Mouse (Mus musculus) c-Kit-positive CD71-negative TER-119-negative erythroid progenitor cells, embryonic 14.5 days (primary cell): Measurements from ENCODE around the gene Ttll8.

ENCODE experiments used
- DNase-seq: peaks from one replicate; pipeline ENCODE4 v3.0.0-alpha.2; 2013; ENCODE audit warnings: low read depth

Gene Ttll8

DNA sequence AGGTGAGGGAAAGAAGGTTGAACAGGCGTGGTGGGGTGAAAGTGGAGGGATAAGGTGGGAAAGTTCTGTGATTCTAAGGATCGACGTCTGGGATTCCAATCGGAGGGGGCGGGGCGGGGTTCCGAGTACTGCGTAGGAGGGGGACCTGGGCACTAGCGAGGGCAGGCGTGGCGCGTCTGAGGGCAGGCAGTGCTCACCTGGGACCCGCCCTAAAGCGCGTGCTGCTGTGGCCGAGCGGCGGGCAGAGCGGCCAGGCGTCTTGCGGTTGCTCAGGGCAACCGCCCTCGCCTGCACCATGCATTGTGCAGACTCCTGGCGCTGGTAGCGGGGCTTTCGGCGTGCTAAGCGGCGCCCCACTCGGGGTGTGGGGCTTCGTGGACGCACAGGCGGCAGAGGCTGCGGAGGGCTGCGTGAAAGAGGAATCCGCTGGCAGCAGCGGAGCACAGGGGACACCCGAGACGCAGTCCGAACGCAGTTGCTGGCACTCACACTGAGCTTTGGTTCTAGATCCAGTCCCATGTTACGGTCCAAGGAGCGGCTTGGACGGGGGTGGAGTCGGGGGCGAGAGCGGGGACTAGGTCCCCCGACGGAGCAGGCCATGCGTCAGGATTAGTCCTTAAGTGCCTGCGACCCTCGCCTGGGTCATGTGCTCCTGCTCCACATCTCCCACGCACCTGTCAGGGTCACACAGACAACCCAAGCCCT is at the start of gene Ttll8:
Ttll8 (minus strand) TSS at position 51 of the 705 bp plus-strand sequence.
- no peak for DNase-seq

DNA sequence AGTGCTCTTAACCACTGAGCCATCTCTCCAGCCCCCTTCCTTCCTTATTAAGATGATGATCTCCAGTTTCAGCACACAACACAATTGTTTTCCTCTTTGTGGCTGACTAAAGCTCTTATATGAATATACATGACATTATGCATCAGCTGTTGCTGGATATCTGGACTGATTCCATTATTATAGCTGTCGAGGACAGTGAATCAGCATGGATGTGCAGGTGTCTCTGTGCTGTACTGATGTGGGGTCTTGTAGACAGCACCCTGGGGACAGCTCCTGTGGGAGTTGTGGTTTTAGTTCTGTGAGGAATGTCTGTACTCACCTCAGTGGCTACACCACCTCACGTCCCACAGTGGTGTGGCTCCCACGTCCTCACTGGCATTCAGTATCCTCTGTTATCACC is 47.0 kb upstream of the Ttll8 start:
- DNase-seq, result no peak

DNA sequence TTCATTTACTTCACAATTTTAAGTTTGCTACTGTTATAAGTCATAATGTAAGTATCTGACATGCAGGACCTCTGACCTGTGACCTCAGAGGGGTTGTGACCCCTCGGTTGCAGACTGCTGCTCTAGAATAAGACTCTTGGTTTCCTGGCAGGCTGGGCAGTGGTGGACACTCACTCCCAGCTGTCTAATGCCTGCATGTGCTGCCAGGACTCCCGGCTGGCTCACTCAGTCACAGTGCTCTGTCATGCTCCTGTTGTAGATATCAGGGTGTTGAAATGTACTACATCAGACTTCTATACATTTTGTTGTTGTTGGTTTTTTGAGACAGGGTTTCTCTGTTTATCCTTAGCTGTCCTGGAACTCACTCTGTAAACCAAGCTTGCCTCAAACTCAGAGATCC is 46.1 kb upstream of the Ttll8 start:
- no peak for DNase-seq

DNA sequence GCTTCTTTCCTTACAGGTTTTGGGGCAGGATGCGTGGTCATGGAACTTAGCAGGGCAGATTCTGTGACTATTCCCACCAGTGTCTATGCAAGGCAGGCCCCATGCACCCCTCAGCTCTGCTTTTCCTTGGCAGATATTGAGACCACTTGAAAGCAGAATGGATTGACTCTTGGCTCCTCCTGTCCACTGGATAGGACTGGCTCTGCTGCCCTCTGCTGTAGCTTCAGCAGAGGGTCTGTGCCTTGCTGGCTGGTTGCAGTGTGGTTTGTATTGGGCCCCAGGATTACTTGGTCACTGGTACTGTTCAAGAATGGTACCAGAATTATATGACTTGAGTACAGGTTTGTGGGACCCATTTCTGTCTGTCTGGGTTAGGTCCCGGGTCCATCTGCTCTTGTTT is 44.9 kb upstream of the Ttll8 start:
- DNase-seq, result no peak

DNA sequence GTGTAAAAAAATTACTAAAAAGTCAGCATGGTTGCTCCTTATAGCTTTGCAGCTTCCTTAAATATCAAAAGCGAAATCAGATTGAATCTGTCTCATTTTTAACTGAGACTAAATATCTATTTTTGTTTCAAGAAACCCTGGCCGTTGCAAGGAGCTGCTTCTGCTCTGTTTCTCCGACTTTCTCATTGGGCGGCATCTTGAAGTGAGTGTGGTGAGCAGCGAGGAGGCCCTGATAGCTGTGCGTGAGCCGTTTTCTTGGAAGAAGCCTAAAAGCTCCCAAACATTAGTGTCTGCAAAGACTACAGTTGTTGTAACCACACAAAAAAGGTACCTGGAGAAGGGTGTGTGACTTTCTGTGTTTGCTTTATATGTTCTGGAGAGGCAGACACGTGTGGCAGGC is 44.4 kb upstream of the Ttll8 start:
- no peak for DNase-seq

DNA sequence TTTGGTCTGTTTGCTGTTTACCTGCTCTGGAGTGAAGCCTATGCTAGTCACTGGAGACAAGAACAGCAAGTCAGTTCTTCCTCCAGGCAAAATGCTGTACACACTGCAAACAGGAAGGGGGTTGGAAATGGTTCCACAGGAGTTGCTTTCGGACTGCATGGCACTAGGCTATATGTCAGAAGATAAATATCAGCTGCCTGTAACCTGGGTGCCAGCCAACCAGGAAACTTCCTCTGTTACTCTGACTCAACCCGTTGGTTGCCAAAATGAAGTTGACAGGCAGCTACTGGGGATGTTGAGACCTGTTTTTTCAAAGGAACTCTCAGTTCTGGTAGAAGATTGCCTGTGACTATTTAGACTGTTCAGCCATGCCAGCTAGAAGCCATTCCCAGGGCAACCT is 35.0 kb upstream of the Ttll8 start:
- DNase-seq, result no peak

DNA sequence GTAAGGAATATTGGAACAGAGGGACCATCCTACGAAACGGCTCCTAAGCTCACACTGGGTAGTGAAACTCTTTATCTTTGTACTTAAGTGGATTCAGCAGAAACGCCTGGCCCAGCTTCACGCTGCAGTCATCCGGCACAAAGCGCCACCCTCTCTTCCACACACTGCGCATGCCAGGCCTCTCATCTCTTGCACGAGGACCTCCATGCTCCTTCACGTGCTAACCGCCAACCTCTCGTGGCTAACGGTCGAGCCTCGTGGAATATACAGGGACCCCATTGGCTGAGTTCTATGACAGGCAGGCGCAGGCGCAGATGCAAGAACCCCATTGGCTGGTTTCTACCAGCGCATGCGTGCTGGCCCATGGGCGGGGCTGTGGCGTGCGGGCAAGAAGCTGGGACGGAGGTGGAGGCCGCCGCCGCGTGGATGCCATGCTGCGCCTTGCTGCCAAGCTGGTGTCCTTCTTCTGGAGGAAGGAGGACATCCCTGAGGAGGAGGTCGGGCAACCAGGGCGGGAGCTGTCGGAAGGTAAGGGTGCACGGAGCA is 28.4 kb upstream of the Ttll8 start, which contains the start of gene Mov10l1:
Mov10l1 (plus strand) TSS at position 376 of the 546 bp plus-strand sequence.
- no peak for DNase-seq

DNA sequence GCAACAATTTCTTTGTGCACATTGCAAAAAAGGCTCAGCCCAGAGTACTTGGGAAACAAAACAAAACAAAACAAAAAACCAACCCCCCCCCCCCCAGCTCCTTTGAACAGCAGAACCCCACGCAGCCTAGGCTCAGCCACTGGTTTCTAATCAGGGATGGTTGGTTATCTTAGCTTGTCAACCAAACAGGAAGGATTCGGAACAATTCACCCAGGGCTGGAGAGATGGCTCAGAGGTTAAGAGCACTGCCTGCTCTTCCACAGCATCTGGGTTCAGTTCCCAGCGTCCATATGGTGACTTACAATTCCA is 24.9 kb upstream of the Ttll8 start:
- no peak for DNase-seq

DNA sequence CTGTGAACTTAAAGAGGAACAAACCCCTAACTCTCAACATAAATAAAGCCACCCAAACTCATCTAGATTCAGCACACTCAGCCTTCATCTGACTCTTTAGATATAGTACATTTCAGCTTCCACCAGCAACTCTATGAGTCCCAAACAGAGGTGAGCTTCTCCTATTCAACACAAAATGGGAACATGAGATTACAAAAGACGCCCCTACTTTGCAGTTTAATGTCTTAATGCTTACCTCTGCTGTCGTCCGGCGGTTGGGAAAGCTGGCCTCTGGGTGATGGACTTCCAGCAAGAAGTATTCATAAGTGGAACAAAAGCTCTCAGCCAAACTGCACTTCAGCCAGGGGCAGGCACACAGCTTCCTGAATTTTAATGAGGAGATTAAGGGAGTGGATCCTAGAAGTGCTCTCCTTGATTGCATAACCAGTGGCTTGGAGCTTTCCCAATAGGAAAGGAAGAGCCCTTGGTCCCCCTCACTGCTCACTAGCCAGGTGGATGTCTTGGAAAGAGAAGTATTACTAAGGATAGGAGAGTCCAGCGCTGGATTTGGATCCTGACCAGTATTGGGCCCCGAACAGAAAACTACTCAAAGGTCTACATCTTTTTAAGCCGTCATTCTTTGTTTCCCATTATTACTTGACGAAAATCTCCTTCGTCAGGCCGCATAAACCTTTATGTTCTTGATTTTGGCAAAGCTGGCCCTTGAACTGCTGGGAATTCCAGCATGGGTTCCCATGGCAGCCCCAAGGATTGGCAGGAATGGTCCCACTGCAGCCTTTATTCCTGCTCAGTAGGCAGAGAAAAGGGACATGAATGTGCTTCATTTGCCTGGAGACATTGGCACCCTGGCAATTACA is 24.3 kb upstream of the Ttll8 start, which contains the start of gene Mlc1:
Mlc1 (minus strand) TSS at position 727 of the 857 bp plus-strand sequence.
- no peak for DNase-seq

DNA sequence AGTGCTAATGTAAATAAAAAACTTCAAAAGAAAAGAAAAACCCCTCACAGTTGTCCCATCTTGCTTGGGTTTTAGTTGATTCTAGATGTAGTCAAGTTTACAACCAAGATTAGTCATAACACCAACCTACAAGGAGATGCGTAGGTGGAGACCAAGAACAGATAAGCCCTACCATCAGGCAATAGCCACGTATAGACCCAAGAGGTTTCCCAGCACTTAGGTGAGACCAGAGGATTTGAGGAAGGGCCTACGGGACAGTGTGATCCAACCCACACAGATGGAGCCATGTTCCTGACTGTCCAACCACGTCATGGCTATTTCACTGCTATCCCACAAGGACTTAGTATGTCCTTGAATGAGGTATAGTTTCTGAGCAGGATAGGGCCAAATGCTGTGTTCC is 18.1 kb upstream of the Ttll8 start:
- no peak for DNase-seq

DNA sequence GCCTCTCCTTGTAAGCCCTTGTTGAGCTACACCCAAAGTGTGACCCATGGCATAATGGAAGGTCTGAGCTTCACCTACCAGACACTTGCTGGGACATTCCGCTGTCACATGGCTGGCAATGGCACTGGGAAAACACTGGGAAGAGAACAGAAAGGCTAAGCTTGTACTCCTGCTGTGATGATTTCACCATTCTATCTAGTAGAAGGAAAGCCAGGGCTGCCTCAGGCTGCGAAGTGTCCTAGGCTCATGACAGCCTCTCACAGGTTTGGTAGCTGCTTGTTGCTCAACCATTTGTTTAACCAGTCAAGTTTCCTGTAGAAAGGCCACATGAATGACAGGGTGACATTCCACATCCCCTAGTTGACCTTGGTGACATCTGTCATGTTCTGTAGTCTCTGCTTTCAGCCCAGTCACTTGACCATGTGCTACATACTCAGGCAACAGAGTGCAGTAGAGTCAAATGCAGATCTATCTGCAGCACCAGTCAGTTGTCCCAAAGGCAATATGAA is 9.9 kb upstream of the Ttll8 start:
- DNase-seq, result no peak

DNA sequence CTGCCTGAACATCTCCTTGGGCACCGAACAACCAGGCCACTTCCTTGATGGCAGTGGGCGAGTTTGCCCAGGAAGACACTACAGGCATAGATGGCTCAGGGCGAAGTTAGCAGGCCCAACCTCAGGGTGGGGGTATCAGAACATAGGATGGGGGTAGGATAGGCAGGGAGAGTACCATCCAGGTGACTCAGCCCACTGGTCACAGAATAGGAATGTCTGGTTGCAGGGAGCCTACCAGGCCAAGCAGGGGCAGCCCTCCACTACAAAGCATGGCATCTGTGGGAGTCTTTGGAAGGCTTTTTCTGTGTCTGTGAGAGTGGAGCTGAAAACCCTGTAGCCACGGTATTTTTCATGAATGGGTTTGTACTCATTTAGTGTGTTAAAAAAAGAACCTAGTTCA is 3.3 kb upstream of the Ttll8 start:
- no peak for DNase-seq

DNA sequence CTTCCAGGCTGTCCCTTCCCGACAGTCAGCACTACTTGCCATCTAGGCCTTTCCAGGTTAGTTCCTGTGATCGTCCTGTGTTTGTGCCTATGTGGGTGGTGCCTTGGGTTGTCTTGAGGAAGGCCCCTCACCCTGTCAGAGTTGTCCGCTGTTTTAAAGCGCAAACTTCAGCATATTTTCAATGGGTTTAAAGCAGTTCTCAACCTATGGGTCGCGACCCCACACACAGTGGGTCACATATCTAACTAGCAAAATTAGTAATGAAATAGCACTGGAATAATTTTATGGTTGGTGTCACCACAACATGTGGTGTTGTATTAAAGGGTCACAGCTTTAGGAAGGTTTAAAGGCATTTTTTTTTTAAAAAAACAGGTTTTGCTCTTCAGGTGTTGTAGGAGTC is 1.1 kb upstream of the Ttll8 start:
- no peak for DNase-seq

DNA sequence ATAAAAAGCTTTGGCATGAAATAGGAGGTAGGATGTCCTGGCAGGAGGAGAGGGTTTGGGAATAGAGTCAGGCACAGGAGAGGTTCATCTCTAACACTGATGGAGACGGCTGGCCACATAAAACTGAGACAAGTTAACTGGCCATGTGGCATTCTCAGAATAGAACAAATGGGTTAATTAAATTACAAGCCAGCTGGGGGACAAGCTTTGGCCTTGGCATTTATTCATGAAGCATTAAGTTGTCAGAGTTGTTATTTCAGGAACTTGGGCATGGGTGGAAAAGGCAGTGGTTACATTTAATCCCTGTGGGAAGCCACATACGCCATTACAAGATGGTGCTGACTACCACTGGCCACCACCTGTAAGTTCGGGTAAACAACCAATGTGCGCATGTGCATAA is 3.0 kb downstream of the Ttll8 start:
- no peak for DNase-seq

DNA sequence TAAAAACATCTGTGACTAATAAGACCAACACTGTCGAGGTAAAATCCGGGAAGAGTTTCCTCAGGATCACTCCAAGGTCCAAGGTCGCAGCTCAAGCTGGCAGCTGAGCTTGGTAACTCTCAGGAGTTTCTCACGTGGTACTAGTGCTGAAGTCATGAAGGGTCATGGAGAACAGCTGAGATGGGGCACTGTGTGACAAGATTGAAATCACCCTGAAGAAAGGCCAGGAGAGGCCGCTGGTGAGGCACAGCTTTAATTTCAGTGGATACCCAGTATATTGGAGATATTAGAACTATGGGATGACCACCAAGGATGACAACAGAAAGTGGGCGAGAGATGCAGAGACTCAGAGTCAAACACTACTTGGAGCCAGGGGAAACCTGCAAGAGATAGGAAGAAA is 7.4 kb downstream of the Ttll8 start:
- no peak for DNase-seq

DNA sequence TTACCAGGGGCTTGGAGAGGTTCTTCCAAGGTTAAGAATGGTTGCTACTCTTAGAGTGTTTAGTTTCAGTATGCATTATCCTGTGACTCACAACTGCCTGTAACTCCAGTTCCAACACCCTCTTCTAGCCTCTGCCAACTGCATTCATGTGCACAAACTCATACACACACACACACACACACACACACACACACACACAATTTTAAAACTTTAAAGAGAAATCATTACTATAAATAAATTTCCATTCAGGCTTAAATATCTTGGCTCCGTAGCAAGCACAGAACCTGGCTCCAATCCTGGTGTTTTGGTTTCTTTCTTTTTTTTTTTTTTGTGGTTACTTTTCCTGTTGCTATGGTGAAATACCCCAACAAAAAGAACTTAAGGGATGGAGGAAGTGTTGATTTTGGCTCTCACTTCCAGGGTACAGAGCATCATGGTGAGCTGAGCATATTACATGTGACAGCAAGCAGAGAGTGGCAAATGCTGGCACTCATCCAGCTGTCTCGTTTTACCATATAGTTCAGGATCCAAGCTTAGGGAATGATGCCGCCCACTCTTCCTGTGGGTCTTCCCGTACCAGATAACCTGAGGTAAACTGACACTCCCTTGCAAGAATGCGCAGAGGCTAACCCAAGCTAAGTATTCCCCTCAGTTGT is 10.2 kb downstream of the Ttll8 start:
- no peak for DNase-seq

DNA sequence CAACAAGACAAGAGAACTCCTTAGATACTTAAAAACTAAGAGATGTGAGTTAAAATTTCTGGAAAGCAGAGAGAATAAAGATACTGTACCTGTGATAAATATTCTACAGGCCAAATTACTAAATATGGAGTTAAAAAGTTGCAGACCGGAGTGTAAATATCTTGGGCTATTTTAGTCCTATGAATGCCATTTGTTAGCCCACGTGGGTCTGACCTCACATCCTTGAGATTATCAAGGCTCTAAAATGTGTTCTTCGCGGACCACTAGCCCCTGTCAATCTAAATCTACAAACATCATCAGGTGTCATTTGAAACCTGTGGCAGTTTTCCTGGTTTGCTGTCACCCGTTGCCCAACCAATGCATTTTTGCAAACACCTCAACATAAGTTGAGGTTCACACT is 11.4 kb downstream of the Ttll8 start:
- DNase-seq, result no peak

DNA sequence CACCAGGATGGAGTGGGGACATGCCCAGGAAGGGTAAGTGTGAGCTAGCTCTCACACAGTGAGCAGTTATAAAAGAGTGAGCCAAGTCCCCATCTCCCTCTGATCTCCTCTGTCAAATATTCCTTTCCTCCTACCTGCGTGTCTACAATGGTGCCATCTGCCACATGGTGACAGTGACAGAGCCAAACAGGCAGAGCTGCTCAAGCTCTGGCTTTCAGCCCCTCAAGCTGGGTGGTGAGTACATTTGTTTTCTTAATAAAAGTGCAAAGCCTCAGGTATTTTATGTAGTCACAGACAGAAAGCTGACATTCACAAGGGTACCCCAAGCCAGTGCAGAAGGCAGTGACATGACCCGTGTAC is 16.9 kb downstream of the Ttll8 start:
- DNase-seq, result no peak

DNA sequence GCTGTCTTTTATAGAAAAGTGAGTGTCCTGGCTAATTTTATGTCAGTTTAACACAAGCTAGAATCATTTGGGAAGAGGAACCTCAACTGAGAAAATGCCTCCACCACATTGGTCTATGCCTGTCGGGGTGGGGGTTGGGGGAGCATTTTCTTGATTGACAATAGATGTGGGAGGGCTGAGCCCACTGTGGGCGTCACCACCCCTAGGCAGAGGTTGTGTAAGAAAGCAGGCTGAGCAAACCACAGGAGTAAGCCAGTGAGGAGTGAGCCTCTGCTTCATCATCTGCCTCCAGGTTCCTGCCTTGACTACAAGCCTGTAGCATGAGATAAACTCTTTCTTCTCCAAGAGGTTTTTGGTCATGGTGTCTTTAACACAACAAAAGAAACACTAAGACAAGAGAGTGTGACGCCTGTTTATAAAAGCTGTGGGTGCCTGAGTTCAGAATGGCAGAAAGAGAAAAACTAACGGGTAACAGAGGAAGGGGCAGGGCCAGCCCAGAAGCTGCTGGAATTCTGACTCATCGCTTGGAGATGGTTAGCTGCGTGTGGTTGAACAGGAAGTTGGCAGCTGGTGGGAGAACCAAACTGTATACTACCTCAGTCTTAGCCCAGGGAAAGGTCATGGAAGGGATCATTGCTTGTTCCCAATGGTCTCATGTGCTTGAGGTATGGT is 17.5 kb downstream of the Ttll8 start:
- DNase-seq, result peak; percentile 7

DNA sequence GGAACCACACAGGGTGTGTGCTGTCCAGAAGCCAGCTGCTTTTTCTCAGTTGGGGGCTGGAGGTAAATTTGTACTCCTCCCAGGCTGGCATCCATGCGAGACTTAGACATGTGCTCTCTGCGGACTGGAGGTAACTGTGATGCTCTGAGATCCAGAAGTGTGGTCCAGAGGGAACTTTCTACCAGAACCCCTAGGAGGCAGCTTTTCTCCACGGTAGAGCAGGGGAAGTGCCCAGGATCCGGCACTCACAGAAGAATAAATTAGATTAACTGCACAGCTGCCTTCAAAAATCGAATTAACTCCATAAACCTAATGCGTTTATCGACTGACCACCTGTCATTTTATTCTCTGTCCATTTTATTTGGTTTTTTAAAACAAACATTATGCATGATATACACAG is 20.1 kb downstream of the Ttll8 start:
- no peak for DNase-seq

DNA sequence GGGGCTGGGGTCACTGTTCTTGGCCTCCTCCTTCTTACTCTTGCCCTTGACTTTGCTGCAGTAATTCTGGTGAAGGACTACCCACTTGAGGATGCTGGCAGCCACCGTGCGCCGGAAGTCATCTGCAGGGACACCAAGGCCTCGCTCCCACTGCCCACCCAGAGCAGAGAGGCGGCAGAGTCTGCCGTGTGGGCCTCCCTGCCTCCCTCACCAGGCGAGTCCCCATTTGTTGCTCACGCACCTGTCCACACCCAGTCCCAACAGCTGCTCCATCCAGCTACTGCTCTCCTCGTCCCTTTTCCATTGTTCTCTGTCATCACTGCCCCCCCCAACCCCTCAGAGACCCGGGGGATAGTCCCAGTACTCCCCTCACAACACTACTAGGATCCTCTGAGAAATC is 21.6 kb downstream of the Ttll8 start:
- DNase-seq, result no peak

DNA sequence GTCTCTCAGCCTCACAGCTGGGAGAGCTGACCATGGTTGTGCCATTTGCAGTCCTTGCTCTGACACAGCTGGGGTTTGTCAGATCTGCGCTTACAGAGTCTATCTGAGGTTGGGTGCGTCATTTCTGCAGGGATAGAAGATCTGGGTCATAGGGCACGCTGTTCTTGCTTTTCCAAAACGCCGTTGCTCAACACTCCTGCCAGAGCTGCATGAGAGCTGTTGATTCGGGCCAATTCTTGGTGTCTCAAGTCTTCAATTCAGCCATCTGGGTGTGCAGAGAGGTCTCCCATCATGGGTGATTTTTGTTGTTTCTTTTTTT is 32.3 kb downstream of the Ttll8 start:
- no peak for DNase-seq
